Mouse (Mus musculus): ENCODE data around the gene Eif3g. TPM values are rescaled to one million over a fixed set of nuclear protein-coding genes. Genes with fewer than 3 reads are reported as not detected.
A peak's percentile ranks its signal among the peaks of the same experiment; 100 is the strongest.

The Eif3g gene
- polyA plus RNA-seq, 1 experiment from 2014 or later, result 215 TPM

DNA sequence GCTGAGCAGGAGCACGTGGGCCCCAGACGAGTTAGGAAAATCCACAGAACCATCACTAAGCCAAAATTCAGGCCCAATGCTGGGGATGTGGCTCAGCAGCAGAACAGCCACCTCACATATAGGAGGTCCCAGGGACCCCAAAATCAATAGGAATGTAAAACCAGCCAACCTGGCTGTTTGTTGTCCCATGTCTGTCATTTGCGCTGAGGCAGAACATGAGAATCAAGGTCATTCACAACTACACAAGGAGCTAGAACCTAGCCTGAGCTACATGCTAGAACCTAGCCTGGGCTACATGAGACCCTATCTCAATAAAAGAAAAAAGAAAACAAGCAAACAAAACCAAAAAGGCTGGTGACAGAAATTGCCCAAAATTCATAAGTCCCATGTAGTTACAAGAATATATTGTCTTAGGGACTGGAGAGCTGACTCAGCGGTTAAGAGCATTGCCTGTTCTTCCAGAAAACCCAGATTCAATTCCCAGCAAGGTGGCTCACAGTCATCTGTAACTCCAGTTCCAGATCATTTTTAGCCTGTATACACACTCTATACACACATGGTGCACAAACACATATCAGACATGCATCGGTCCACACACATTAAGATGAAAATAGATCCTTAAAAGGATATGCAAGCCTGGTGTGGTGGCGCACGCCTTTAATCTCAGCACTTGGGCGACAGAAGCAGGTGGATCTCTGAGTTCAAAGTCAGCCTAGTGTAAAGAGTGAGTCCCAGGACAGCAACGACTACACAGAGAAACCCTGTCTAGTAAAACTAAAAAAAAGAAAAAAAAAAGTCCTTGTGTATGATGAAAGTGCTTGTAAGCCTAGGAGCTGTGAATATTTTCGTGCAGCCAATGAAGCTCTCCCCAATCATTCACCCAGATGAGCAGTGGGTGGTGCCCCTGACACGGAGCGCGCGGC is 21.0 kb downstream of the Eif3g start:
- 37% methylated on average over 14 of the region's 14 CpGs for WGBS
- 0 out of 2 replicates have a peak overlapping the region, but pooled peaks have one; percentile 6 for H3K27ac ChIP-seq (replicated peaks)

GRCm38 (mm10) chr9:20876318-20877117 is 21.9 kb downstream of the Eif3g start:
- Histone ChIP-seq H3K36me3 (ENCODE audit: control insufficient read depth, insufficient read depth, low read length) (no peaks in the 10 kb centered on the region), H3K27ac (replicated peaks) (no peak overlapping the region), H3K27me3 (ENCODE audit: control insufficient read depth, insufficient read depth, low read length) (no peaks in the 10 kb centered on the region), H3K4me1 (replicated peaks; ENCODE audit: control insufficient read depth, insufficient read depth) (no peaks in the 10 kb centered on the region), H3K4me2 (replicated peaks; ENCODE audit: low read depth) (no peak overlapping the region), H3K9ac (ENCODE audit: low read length) (no peak overlapping the region), H3K9me3 (ENCODE audit: control insufficient read depth, low read length) (no peaks in the 10 kb centered on the region), H3K4me3 (ENCODE audit: low read depth, low read length) (no peak overlapping the region)
- ATAC-seq (ENCODE audit: low FRiP score, low TSS enrichment) (no peak), DNase-seq (ENCODE audit: low spot score) (no peak)
- TF ChIP-seq EP300 (optimal IDR thresholded peaks at IDR 0.05) (no peak), CTCF (IDR thresholded peaks at IDR 0.05; ENCODE audit: low read depth) (no peak)
- 71% methylated on average over 8 of the region's 9 CpGs for WGBS

More for the DNA sequence above, 21.0 kb downstream of the Eif3g start:
- no peaks in the 10 kb centered on the region for H3K36me3 ChIP-seq (ENCODE audit: control insufficient read depth, insufficient read depth, low read length)
- peak overlapping the region; percentile 48; the same call in 1 of the 2 replicates for H3K9ac ChIP-seq (ENCODE audit: low read length)
- DNase-seq (ENCODE audit: low spot score) (no peak), ATAC-seq (ENCODE audit: low FRiP score, low TSS enrichment) (0 out of 2 replicates have a peak, but pooled peaks have one; percentile 1)
- TF ChIP-seq CTCF (IDR thresholded peaks at IDR 0.05; ENCODE audit: low read depth) (no peak), EP300 (optimal IDR thresholded peaks at IDR 0.05) (no peak)
- H3K9me3 ChIP-seq (ENCODE audit: control insufficient read depth, low read length), result no peaks in the 10 kb centered on the region
- peak overlapping the region; percentile 30; the same call in 1 of the 2 replicates for H3K4me3 ChIP-seq (ENCODE audit: low read depth, low read length)
- H3K4me1 ChIP-seq (replicated peaks; ENCODE audit: control insufficient read depth, insufficient read depth), result no peaks in the 10 kb centered on the region
- no peaks in the 10 kb centered on the region for H3K27me3 ChIP-seq (ENCODE audit: control insufficient read depth, insufficient read depth, low read length)
- peak overlapping the region; percentile 57 for H3K4me2 ChIP-seq (replicated peaks; ENCODE audit: low read depth)

DNA sequence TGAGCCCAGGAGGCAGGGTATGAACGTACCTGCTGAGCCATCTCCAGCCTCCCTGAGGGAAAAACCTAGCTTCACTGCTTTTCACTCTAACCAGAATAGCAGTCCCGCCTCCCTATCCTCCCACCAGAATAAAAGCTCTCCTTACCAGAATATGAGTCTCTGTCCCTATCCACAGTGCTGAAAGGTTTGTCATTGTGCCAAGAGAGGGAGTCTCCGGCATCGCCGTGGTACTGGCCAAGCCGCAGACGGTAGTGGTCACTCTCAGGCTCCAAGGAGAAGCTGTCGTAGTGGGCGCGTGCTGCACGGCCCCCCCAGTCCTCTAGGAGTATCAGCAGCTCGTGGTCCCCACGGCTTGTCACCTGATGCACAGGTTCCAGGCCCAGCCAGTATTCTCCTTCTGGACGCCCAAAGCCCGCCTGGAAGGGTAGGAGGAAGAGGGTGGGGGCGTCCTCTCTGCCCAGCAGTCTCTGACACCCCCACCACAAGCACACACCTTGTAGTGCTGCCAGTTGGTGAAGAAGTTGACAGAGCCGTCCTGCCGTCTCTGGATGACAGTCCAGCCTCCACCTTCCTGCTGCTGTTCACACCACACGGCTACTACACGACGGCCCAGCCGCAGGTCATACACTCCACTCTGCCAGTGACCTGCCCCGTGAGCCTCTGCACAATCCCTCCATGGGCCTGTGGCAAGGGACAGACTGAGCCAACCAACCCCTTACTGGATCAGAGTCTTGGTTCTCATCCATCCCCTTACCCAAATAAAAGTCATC is 23.2 kb downstream of the Eif3g start:
- TF ChIP-seq EP300 (optimal IDR thresholded peaks at IDR 0.05) (no peak), CTCF (IDR thresholded peaks at IDR 0.05; ENCODE audit: low read depth) (no peak)
- H3K4me2 ChIP-seq (replicated peaks; ENCODE audit: low read depth), result no peak overlapping the region
- H3K4me1 ChIP-seq (replicated peaks; ENCODE audit: control insufficient read depth, insufficient read depth), result no peaks in the 10 kb centered on the region
- no peak overlapping the region for H3K9ac ChIP-seq (ENCODE audit: low read length)
- H3K9me3 ChIP-seq (ENCODE audit: control insufficient read depth, low read length), result no peaks in the 10 kb centered on the region
- WGBS, result 61% methylated on average over 22 of the region's 23 CpGs
- no peak overlapping the region for H3K4me3 ChIP-seq (ENCODE audit: low read depth, low read length)
- DNase-seq (ENCODE audit: low spot score), result no peak
- no peaks in the 10 kb centered on the region for H3K27me3 ChIP-seq (ENCODE audit: control insufficient read depth, insufficient read depth, low read length)
- no peak for ATAC-seq (ENCODE audit: low FRiP score, low TSS enrichment)
- no peaks in the 10 kb centered on the region for H3K36me3 ChIP-seq (ENCODE audit: control insufficient read depth, insufficient read depth, low read length)
- no peak overlapping the region for H3K27ac ChIP-seq (replicated peaks)

DNA sequence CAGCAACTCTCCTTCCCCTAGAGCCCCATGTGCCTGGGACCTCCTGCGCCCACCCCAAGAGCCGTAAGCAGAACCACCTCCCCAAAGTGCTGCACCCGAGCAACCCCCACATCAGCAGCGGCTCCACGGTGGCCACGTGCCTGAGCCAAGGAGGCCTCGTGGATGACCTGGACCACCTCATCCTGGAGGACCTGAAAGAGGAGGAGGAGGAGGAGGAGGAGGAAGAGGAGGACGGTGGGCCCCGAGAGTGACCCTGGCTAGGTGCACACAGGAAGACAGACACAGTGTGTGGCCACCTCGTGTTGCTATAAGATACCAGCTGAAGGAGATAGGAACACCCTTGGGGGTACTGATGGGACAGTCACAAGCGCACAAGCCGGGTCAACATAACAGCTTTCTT is 24.9 kb downstream of the Eif3g start:
- Histone ChIP-seq H3K4me3 (ENCODE audit: low read depth, low read length) (no peak overlapping the region), H3K9me3 (ENCODE audit: control insufficient read depth, low read length) (no peaks in the 10 kb centered on the region), H3K4me1 (replicated peaks; ENCODE audit: control insufficient read depth, insufficient read depth) (no peaks in the 10 kb centered on the region), H3K9ac (ENCODE audit: low read length) (no peak overlapping the region), H3K27me3 (ENCODE audit: control insufficient read depth, insufficient read depth, low read length) (no peaks in the 10 kb centered on the region), H3K27ac (replicated peaks) (no peak overlapping the region), H3K4me2 (replicated peaks; ENCODE audit: low read depth) (no peak overlapping the region), H3K36me3 (ENCODE audit: control insufficient read depth, insufficient read depth, low read length) (no peaks in the 10 kb centered on the region)
- TF ChIP-seq CTCF (IDR thresholded peaks at IDR 0.05; ENCODE audit: low read depth), result no peak
- no peak for TF ChIP-seq EP300 (optimal IDR thresholded peaks at IDR 0.05)
- ATAC-seq (ENCODE audit: low FRiP score, low TSS enrichment), result no peak
- WGBS, result 89% methylated on average over 12 of the region's 12 CpGs
- DNase-seq (ENCODE audit: low spot score), result no peak

DNA sequence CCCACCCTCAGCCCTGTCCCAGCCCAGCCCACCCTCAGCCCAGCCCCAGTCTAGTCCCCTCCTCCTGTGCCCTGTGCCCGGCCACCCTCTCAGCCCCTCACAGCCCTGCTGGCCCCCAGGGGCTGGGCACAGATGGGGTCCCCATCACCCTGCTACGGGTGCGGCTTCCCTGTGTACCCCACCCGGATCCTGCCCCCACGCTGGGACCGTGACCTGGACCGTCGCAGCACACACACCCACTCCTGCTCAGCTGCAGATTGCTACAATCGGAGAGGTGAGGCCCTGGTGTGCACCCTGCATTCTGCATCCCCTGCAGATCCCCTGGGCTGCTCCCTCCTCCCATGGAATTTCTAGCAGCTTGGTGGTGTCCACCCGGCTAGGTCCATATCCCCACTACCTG is 25.4 kb downstream of the Eif3g start:
- Histone ChIP-seq H3K4me3 (ENCODE audit: low read depth, low read length) (no peak overlapping the region), H3K36me3 (ENCODE audit: control insufficient read depth, insufficient read depth, low read length) (no peaks in the 10 kb centered on the region), H3K27me3 (ENCODE audit: control insufficient read depth, insufficient read depth, low read length) (no peaks in the 10 kb centered on the region), H3K27ac (replicated peaks) (no peak overlapping the region), H3K9me3 (ENCODE audit: control insufficient read depth, low read length) (no peaks in the 10 kb centered on the region), H3K9ac (ENCODE audit: low read length) (no peak overlapping the region), H3K4me2 (replicated peaks; ENCODE audit: low read depth) (no peak overlapping the region), H3K4me1 (replicated peaks; ENCODE audit: control insufficient read depth, insufficient read depth) (no peaks in the 10 kb centered on the region)
- no peak for DNase-seq (ENCODE audit: low spot score)
- TF ChIP-seq CTCF (IDR thresholded peaks at IDR 0.05; ENCODE audit: low read depth) (no peak), EP300 (optimal IDR thresholded peaks at IDR 0.05) (no peak)
- WGBS, result 82% methylated on average over 9 of the region's 10 CpGs
- no peak for ATAC-seq (ENCODE audit: low FRiP score, low TSS enrichment)

Measured in stomach, postnatal 0 days (tissue).